Comparison of ENCODE assay signal across 7 mouse cellular contexts in the genomic region with DNA sequence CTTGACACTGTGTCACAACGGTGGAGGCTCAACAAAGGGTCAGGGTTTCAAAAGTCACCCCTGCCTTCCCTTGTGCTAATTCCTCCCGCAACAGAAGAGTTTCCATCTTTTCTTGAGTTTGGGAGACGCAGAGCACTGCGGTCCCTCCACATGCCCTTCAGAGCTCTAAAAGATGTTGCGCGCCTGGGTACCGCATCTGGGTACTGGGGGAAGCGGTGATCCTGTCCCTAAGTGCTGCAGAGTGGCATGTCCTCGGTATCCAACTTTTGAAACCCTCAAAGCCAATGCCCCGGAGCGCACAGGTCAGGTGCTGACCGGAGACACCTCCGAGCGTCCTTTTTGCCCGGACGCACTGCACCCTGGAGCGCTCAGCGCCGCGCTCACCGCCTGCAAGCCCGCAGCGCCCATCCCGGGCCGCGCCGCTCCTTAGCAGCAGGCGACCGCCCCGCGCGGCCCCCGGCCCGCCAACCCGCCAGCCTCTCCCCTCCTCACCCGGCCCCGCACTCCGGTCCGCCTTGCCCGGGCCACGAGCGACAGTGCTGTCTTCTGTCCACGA. TPM values are rescaled to one million over a fixed set of nuclear protein-coding genes. Genes with fewer than 3 reads are reported as not detected.
A peak's percentile ranks its signal among the peaks of the same experiment; 100 is the strongest.
DNase-seq lines count a peak whose midpoint lies in the region; ATAC-seq and TF ChIP-seq lines count a peak whose summit lies in the region.

No protein-coding gene starts in this region.

- 1% methylated on average over 38 of the region's 43 CpGs for WGBS in neural tube, embryonic 11.5 days
- WGBS in embryonic facial prominence, embryonic 15.5 days: under 1% methylated on average over 43 of the region's 43 CpGs
- under 1% methylated on average over 43 of the region's 43 CpGs for WGBS in hindbrain, postnatal 0 days

- H3K36me3 ChIP-seq in neural tube, embryonic 11.5 days (ENCODE audit: control insufficient read depth, insufficient read depth, low read length): no peaks in the 10 kb centered on the region
- H3K36me3 ChIP-seq in embryonic facial prominence, embryonic 15.5 days: no peaks in the 10 kb centered on the region
- H3K36me3 ChIP-seq in hindbrain, postnatal 0 days (ENCODE audit: insufficient read depth, low read length): no peaks in the 10 kb centered on the region

- peaks cover 4% of the 10 kb centered on the region; the same call in 1 of the 2 replicates for H3K4me1 ChIP-seq in neural tube, embryonic 11.5 days (ENCODE audit: control insufficient read depth, insufficient read depth, low read length)
- peaks cover 10% of the 10 kb centered on the region for H3K4me1 ChIP-seq in embryonic facial prominence, embryonic 15.5 days
- 0 out of 2 replicates have a peak, but pooled peaks cover 6% of the 10 kb centered on the region for H3K4me1 ChIP-seq in hindbrain, postnatal 0 days (ENCODE audit: insufficient read depth, low read length)

- H3K27me3 ChIP-seq in neural tube, embryonic 11.5 days (ENCODE audit: control insufficient read depth, insufficient read depth, low read length): 0 out of 2 replicates have a peak, but pooled peaks cover 4% of the 10 kb centered on the region
- H3K27me3 ChIP-seq in embryonic facial prominence, embryonic 15.5 days: peaks cover 35% of the 10 kb centered on the region
- no peaks in the 10 kb centered on the region for H3K27me3 ChIP-seq in hindbrain, postnatal 0 days (ENCODE audit: insufficient read depth, low read length)

- peak overlapping the region; percentile 85 for H3K4me2 ChIP-seq in neural tube, embryonic 11.5 days (ENCODE audit: low read depth)
- H3K4me2 ChIP-seq in embryonic facial prominence, embryonic 15.5 days (replicated peaks): peak overlapping the region; percentile 91
- peak overlapping the region; percentile 92 for H3K4me2 ChIP-seq in hindbrain, postnatal 0 days (ENCODE audit: low read depth, low read length)

- peak; percentile 53 for DNase-seq in neural tube, embryonic 11.5 days (ENCODE audit: low spot score)
- DNase-seq in neural tube, embryonic 10.5 days (ENCODE audit: extremely low spot score, low spot score): no peak
- DNase-seq in hindbrain, postnatal 0 days (ENCODE audit: low spot score): peak; percentile 10
- DNase-seq in testis, postnatal 10 days (ENCODE audit: low spot score): peak; percentile 44

- peak; percentile 64 for ATAC-seq in neural tube, embryonic 11.5 days (ENCODE audit: insufficient read depth, low FRiP score, low TSS enrichment)
- ATAC-seq in embryonic facial prominence, embryonic 15.5 days (ENCODE audit: insufficient number of reproducible peaks, low FRiP score, low TSS enrichment, low read depth): peak; percentile 37; the same call in 1 of the 2 replicates
- no peak; the same call in 1 of the 2 replicates for ATAC-seq in hindbrain, postnatal 0 days
- peak; percentile 36; the same call in 1 of the 2 replicates for ATAC-seq in megakaryocyte, adult 5-6 weeks (ENCODE audit: poor library complexity, severe bottlenecking)
- no peak for ATAC-seq in CD4-positive, CD25-positive, alpha-beta regulatory T cell, adult 4 months

- H3K4me3 ChIP-seq in neural tube, embryonic 11.5 days (ENCODE audit: low read depth, low read length): peak overlapping the region; percentile 70
- peak overlapping the region; percentile 50 for H3K4me3 ChIP-seq in embryonic facial prominence, embryonic 15.5 days (replicated peaks)
- H3K4me3 ChIP-seq in hindbrain, postnatal 0 days (ENCODE audit: low read length): peak overlapping the region; percentile 73

- H3K27ac ChIP-seq in neural tube, embryonic 11.5 days (ENCODE audit: low read depth, low read length): peak overlapping the region; percentile 34; the same call in 1 of the 2 replicates
- no peak overlapping the region for H3K27ac ChIP-seq in embryonic facial prominence, embryonic 15.5 days (replicated peaks)
- no peak overlapping the region for H3K27ac ChIP-seq in hindbrain, postnatal 0 days

- peak overlapping the region; percentile 58 for H3K9ac ChIP-seq in neural tube, embryonic 11.5 days (ENCODE audit: low read length)
- H3K9ac ChIP-seq in embryonic facial prominence, embryonic 15.5 days: no peak overlapping the region
- peak overlapping the region; percentile 54 for H3K9ac ChIP-seq in hindbrain, postnatal 0 days (replicated peaks; ENCODE audit: low read length)

- no peak for TF ChIP-seq CTCF in hindbrain, postnatal 0 days (IDR thresholded peaks at IDR 0.05; ENCODE audit: low read depth)

- H3K9me3 ChIP-seq in neural tube, embryonic 11.5 days (ENCODE audit: control insufficient read depth, low read length): no peaks in the 10 kb centered on the region
- no peaks in the 10 kb centered on the region for H3K9me3 ChIP-seq in embryonic facial prominence, embryonic 15.5 days (replicated peaks)
- no peaks in the 10 kb centered on the region for H3K9me3 ChIP-seq in hindbrain, postnatal 0 days (ENCODE audit: low read length)

RNA-seq across cellular contexts. Expression of a gene that starts 0.8 kb away (rescaled TPM):
- polyA plus RNA-seq in neural tube, embryonic 11.5 days (2014; fragmentation: Nextera tagmentation; extraction: Ambion mirVana): 4.4 and 4.7 TPM in 2 replicates
- polyA plus RNA-seq in embryonic facial prominence, embryonic 15.5 days (2015; fragmentation: Nextera tagmentation; extraction: Ambion mirVana): 0.79 and 0.97 TPM in 2 replicates
- 11.1 and 20.6 TPM in 2 replicates for total RNA-seq in hindbrain, postnatal 0 days (2014; rRNA removed)
- polyA plus RNA-seq in hindbrain, postnatal 0 days (2015; fragmentation: Nextera tagmentation; extraction: Ambion mirVana): 6.1 and 8.7 TPM in 2 replicates
- total RNA-seq in megakaryocyte, adult 5-6 weeks (2015): 0.13 and 0.25 TPM in 2 replicates
- 0.33 TPM in 1 of 2 replicates, not detected in the other for total RNA-seq in megakaryocyte, adult 5-6 weeks (2017)
- polyA plus RNA-seq in CD4-positive, CD25-positive, alpha-beta regulatory T cell, adult 4 months (2017; shearing (Covaris generic)): not detected

Comparison
In these comparisons a context has a peak if more than half of its experiments do, and no peak if none do; other contexts are left out.
1. ATAC-seq: peak in neural tube, embryonic 11.5 days (single experiment), embryonic facial prominence, embryonic 15.5 days (single experiment) and megakaryocyte, adult 5-6 weeks (single experiment); none in hindbrain, postnatal 0 days (single experiment) and CD4-positive, CD25-positive, alpha-beta regulatory T cell, adult 4 months (single experiment).
2. Peak in every context shown above with its lines, with median percentiles within 50 percentile points of each other: H3K4me2 ChIP-seq and H3K4me3 ChIP-seq.